Mouse (Mus musculus) midbrain, embryonic 15.5 days (tissue): ENCODE measurements around the gene Kif17. TPM values are rescaled to one million over a fixed set of nuclear protein-coding genes. Genes with fewer than 3 reads are reported as not detected.

Source experiments
- microRNA-seq: library from miRNA; unstranded; fragments of <30 nt; microRNA quantifications from one replicate; pipeline ENCODE4, GENCODE M21; 2016
- polyA plus RNA-seq: library from polyadenylated mRNA; unstranded; fragments of >200 nt; fragmentation: Nextera tagmentation; extraction: Ambion mirVana; gene quantifications from 2 replicates; pipeline ENCODE4 v1.2.1, GENCODE M21; 2015

Gene Kif17
- polyA plus RNA-seq, 1 experiment from 2014 or later, result 3.8 TPM

Small RNA genes within 50 kb of the gene (microRNA-seq; reads per million reads assigned to microRNA genes)
- not detected for gene Gm27646
- 1.3 reads per million for gene Mir7019

Other genes with a start within 250 kb of the Kif17 start
- gene Hp1bp3, start 34.1 kb upstream of the Kif17 start, polyA plus RNA-seq, result 205 and 219 TPM in 2 replicates
- 17.0 and 17.4 TPM in 2 replicates for gene Sh2d5, start within 50 bp of the Kif17 start, polyA plus RNA-seq
- 203 and 212 TPM in 2 replicates for gene Ddost, start 54.3 kb downstream of the Kif17 start, polyA plus RNA-seq
- gene Pink1, start 75.9 kb downstream of the Kif17 start, polyA plus RNA-seq, result 105 and 113 TPM in 2 replicates
- 4.4 and 4.6 TPM in 2 replicates for gene Cda, start 117.6 kb downstream of the Kif17 start, polyA plus RNA-seq
- 9.1 and 11.1 TPM in 2 replicates for gene Fam43b, start 146.1 kb downstream of the Kif17 start, polyA plus RNA-seq
- gene Mul1, start 184.2 kb downstream of the Kif17 start, polyA plus RNA-seq, result 18.5 and 21.5 TPM in 2 replicates
- 14.8 and 15.7 TPM in 2 replicates for gene Camk2n1, start 203.9 kb downstream of the Kif17 start, polyA plus RNA-seq